Mouse (Mus musculus) neural tube, embryonic 11.5 days (tissue): ENCODE data around the gene Dsp. TPM values are rescaled to one million over a fixed set of nuclear protein-coding genes. Genes with fewer than 3 reads are reported as not detected.

Experiments
- ATAC-seq: fragments of 200-750 bp; cut with Nextera tagmentation; 2 replicates; pipeline ENCODE4 v1.8.0; 2017; ENCODE audit warnings: moderate number of reproducible peaks, mild to moderate bottlenecking, moderate TSS enrichment, moderate library complexity; ENCODE audit not compliant: insufficient read depth, low FRiP score, low TSS enrichment
- DNase-seq: peaks from one replicate; pipeline ENCODE4 v3.0.0-alpha.2; 2015; ENCODE audit warnings: low spot score
- H3K27ac ChIP-seq: fragments of 300-500 bp; sonication (generic); 2 replicates; pipeline ENCODE4 v1.5.1; 2014; ENCODE audit warnings: low read depth, mild to moderate bottlenecking, low read length
- H3K27me3 ChIP-seq: fragments of 300-500 bp; sonication (generic); 2 replicates; pipeline ENCODE4 v1.6.1; 2014; ENCODE audit warnings: mild to moderate bottlenecking, low read length, mixed read lengths; ENCODE audit not compliant: control insufficient read depth, insufficient read depth
- H3K36me3 ChIP-seq: fragments of 300-500 bp; sonication (generic); 2 replicates; pipeline ENCODE4 v1.6.1; 2014; ENCODE audit warnings: mild to moderate bottlenecking, low read length, moderate library complexity, mixed read lengths; ENCODE audit not compliant: control insufficient read depth, insufficient read depth
- H3K4me1 ChIP-seq: fragments of 300-500 bp; sonication (generic); 2 replicates; pipeline ENCODE4 v1.6.1; 2014; ENCODE audit warnings: low read length, mixed read lengths; ENCODE audit not compliant: control insufficient read depth, insufficient read depth
- H3K4me2 ChIP-seq: fragments of 300-500 bp; sonication (generic); 2 replicates; pipeline ENCODE4 v1.6.1; 2014; ENCODE audit warnings: low read depth, mild to moderate bottlenecking, moderate library complexity
- H3K4me3 ChIP-seq: fragments of 300-500 bp; sonication (generic); 2 replicates; pipeline ENCODE4 v1.5.1; 2014; ENCODE audit warnings: low read depth, low read length
- H3K9ac ChIP-seq: fragments of 300-500 bp; sonication (generic); 2 replicates; pipeline ENCODE4 v1.6.1; 2014; ENCODE audit warnings: mild to moderate bottlenecking, low read length
- H3K9me3 ChIP-seq: fragments of 300-500 bp; sonication (generic); 2 replicates; pipeline ENCODE4 v1.6.1; 2016; ENCODE audit warnings: low read length; ENCODE audit not compliant: control insufficient read depth
- WGBS: fragments of 180-500 bp; shearing (Covaris S2); extraction: QIAGEN DNeasy Blood & Tissue Kit; methylation state at CpG from one replicate; pipeline ENCODE4 v1.1.7; 2014; 5-methylcytosine and 5-hydroxymethylcytosine counted together
- polyA plus RNA-seq: library from polyadenylated mRNA; unstranded; fragments of >200 nt; fragmentation: Nextera tagmentation; extraction: Ambion mirVana; gene quantifications from 2 replicates; pipeline ENCODE4 v1.2.1, GENCODE M21; 2014

Dsp gene
- polyA plus RNA-seq, 1 experiment from 2014 or later = 1.1 TPM

DNA sequence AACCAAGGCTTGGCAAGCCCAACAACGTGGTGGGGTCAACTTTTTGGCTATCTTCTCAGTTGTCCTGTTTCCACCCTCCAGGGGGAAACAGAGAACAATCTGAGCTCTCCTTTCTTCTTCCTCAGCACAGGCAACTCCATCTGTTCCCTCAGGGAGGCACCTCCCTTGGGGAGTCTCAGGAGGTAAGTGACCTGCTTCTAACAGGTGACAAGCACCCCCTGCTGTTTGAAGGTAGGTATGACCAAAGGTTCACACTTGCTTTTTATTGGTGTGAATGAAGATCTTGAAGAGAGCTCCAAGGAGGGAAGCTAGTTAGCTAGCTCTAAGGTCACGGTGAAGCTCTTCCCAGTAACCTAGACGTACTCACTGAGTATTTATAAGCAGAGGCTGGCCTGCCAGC lies 84.3 kb downstream of the Dsp start:
- 88% methylated on average over 3 of the region's 3 CpGs for WGBS
- no peak overlapping the region for H3K4me3 ChIP-seq

DNA sequence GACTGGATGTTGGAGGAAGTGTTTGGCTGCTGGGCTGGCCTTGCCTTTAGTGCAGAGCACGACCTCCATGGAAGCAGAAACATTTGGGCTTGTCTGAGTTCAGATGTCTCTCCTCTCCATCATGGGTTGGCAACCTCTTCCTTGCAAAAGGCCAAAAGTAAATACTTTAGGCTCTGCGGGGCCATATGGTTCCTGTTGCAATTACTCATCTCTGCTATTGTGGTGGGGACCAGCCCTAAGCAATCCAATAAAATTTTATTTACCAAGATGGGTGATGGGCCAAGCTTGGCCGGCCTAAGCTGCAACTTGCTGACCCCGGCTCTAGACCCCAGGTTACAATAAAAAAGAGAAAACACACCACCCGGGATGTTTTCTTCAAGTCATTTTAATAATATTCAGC lies 97.1 kb downstream of the Dsp start:
- Histone ChIP-seq H3K27ac (no peak overlapping the region), H3K4me1 (no peaks in the 10 kb centered on the region), H3K9ac (no peak overlapping the region), H3K36me3 (no peaks in the 10 kb centered on the region), H3K27me3 (no peaks in the 10 kb centered on the region), H3K4me2 (no peak overlapping the region), H3K4me3 (no peak overlapping the region), H3K9me3 (no peaks in the 10 kb centered on the region)
- no peak for ATAC-seq
- 80% methylated on average over 5 of the region's 5 CpGs for WGBS
- no peak for DNase-seq

More for the DNA sequence above, 84.3 kb downstream of the Dsp start:
- Histone ChIP-seq H3K9me3 (no peaks in the 10 kb centered on the region), H3K4me1 (no peaks in the 10 kb centered on the region), H3K9ac (no peak overlapping the region), H3K27ac (no peak overlapping the region), H3K36me3 (no peaks in the 10 kb centered on the region), H3K27me3 (no peaks in the 10 kb centered on the region), H3K4me2 (no peak overlapping the region)
- no peak for ATAC-seq
- no peak for DNase-seq

Other genes with a start within 250 kb of the Dsp start
- 104 and 116 TPM in 2 replicates for gene Ssr1, start 157.1 kb upstream of the Dsp start, polyA plus RNA-seq
- gene Riok1, start 114.3 kb upstream of the Dsp start, polyA plus RNA-seq = 45.1 and 47.9 TPM in 2 replicates
- gene Cage1, start 114.2 kb upstream of the Dsp start, polyA plus RNA-seq = 0.68 and 1.1 TPM in 2 replicates
- gene Snrnp48, start 53.6 kb downstream of the Dsp start, polyA plus RNA-seq = 33.2 and 35.3 TPM in 2 replicates
- 2.2 and 3.2 TPM in 2 replicates for gene Bmp6, start 193.8 kb downstream of the Dsp start, polyA plus RNA-seq